Mouse (Mus musculus): ENCODE measurements at regions not wholly inside any gene's neighbourhood (a gene's known extent, or its start where the extent isn't known, plus 50 kb on each side); places are given as distances from the start of the nearest gene placed in this dataset.

DNA sequence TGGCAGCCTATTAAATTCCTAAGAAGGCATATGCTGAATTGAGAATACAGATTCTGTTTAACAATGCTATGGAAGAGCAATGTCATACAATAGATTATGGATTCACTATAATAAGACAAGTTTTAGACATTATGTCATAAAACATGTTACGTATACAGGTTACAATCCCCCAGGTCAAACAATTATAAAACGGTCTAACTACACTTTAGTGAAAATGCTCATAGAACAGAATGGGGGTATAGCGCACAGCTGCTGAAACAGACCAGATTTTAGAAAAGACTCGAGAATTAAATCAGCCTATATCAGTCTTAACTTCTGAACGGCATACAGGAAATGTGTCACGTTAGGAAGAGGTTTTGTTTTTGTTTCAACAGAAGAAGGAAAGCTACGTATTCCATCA, 660.5 kb upstream of the Sel1l start:
- no peak for DNase-seq

DNA sequence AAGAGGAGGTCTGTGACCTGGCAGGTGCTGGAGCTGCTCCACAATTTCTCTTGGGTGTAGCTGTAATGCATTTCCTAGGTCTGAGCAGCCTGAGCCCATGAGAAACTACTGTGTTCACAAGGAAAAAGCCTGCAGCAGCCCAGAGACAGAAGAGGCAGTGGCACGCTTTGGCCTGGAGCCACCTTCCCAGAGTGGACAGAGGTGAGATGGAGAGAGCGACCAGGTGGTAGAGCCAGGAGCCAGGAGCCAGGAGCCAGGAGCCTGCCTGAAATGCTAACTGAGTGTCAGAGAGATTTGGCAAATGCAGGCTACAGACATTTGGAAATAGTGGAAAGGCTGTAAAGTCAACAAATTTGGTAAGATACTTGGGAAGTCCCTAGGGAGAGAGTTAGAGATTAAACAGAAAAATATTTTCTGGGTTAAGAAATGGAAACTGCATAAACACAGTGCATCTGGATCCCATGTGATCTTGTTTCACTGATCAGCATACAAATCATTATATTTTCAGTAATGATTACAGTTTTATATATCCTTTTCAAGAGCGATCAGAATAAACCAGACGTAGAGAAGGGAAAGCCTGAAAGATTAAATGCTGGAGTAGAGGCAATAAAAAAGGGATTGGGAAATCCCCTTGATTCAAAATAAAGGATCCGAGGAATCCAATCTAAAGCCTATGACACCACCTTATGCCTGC, 660.0 kb upstream of the Sel1l start:
- DNase-seq = peak; percentile 62 to 74

DNA sequence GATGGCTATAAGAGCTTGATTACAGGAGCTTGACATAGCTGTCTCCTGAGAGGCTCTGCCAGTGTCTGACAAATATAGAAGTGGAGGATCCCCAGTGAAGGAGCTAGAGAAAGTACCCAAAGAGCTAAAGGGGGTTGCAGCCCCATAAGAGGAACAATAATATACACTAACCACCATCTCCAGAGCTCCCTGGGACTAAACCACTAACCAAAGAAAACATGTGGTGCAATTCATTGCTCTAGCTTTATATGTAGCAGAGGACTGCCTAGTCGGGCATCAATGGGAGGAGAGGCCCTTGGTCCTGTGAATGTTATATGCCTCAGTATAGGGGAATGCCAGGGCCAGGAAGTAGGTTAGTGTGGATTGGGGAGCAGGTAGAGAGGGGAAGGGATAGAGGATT, 635.0 kb upstream of the Sel1l start:
- DNase-seq = no peak

DNA sequence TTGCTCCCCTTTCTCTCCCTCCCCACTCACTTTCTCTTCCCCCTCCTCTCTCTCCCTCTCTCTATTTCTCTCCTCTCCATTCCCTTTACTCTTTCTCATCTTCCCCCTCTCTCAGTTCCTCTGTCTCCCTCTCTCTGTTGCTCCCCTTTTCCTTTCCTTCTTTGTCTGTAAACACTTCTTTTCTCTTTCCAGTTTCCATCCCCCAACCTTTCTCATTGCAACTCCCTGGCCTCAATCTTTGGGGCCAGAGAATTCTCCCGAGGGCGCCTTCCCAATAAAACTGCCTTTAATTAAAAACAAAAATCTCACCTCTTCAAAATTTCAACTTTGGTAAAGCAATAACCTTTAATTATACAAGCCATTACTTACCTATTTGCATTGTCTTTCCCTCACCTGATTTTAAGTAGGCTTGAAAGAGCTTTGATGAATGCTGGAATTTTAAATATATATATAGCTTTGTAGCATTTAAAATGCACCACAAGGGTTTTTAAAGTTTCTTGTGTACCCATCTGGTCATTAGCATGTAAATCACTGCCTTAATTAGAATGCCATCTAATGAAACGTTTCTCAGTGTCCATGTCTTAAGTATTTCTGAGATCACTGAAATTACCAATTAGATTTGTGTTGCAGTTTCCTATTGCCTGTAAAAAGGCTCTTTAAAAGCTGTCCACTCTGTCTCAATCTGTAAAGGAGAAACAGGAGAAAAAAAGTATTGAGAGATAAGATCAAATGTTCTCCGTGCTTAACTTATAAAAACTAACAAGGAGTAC, 625.5 kb upstream of the Sel1l start:
- no peak for DNase-seq

GRCm38 (mm10) chr12:92451110-92451818, 602.3 kb upstream of the Sel1l start:
- no peak for DNase-seq

DNA sequence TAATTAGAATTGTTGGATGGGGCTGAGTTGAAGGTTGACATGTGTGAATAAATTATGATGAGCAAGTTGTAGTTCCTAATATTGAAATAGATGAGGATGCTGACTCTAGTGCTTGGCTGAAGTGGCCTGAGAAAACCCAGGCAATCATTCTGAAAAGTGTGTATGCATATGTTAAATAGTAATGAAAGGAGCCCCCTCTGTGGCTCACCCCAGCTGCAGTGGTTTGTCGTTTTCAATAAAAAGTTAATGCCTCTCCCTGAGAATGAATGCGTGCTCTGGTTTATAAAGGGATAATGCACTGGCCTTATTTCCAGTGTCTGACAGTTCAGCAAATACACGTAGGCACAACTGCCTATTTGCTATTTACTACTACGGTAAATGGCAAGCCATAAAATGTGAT, 569.5 kb upstream of the Sel1l start:
- no peak for DNase-seq

- no peak for DNase-seq
These were observed 556.5 kb upstream of the Sel1l start for GRCm38 (mm10) chr12:92405506-92405905.

GRCm38 (mm10) chr12:92400987-92401386, 552.0 kb upstream of the Sel1l start:
- no peak for DNase-seq

- no peak for DNase-seq
These were observed 537.2 kb upstream of the Sel1l start for GRCm38 (mm10) chr12:92386195-92386594.

DNA sequence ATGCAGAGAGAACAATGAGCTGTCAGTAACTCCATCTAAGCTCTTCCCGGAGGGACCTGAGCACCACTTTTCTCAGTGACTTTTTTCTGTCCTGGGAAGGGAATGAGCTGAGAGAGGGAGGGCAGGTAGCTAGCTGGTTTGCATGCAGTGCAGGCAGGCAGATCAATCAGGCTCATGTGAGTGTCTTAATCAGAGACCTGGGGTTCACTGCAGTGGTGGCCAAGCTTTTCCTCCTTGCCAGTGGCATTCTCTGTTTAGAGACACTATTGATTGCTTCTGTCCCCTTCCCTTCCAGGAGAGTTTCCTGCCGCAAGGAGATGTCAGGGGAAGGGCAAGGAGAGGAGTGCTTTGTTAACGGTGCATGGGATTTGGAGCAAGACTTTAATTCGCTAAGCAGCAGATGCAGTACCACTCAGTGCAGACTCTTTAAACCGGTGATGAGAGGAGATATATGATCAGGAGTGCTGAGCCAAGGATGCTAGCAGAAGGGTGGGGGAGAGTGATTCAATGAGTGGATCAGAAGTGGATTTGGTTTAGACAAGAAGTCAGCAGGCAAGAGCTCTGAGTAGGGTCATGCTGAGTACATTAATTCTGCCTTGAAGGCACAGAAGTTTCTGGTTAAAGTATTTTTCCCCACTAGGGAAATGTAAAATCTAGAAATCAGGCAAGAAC, 535.4 kb upstream of the Sel1l start:
- no peak for DNase-seq

- no peak for DNase-seq
These were observed 530.2 kb upstream of the Sel1l start for GRCm38 (mm10) chr12:92379130-92379529.

GRCm38 (mm10) chr12:92365926-92366325, 517.0 kb upstream of the Sel1l start:
- DNase-seq = no peak

GRCm38 (mm10) chr12:92353386-92354257, 504.7 kb upstream of the Sel1l start:
- no peak for DNase-seq

DNA sequence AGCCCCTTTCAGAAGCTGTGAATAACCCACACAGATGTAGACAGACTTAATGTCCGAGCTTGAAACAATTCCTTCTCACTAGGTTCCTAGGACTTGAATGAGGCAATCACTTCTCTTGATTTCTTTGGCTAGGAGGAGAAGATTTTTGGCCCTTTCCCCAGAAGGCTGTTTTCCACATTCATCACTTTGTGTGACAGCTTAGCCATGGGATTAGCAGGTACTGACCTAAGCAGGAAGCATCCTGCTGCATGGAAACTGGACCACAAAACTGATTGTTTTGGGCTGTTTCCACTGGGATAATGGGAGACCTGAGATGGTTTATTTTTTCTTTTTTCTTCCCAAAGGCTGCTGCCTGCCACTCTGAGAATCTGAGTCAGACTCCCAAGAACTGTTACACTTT, 469.3 kb upstream of the Sel1l start:
- no peak for DNase-seq

DNA sequence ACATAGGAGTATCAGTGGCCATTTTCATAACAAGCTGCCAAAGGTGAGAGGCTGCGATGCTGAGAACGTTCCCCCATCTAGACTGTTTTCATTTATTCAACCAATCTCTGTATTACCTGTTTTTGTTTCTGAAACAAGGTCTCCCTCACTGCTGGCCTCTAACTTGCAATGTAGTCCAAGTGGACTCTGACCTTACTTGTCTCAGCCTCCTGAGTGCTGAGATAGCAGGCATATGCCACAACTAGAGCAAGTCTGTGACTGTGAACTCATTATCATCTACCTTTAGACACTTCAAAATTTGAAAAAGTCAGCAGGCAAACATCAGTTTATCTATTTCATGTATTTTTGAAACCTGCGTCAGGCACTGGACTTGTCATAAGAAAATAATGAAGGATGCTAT, 468.7 kb upstream of the Sel1l start:
- no peak for DNase-seq

DNA sequence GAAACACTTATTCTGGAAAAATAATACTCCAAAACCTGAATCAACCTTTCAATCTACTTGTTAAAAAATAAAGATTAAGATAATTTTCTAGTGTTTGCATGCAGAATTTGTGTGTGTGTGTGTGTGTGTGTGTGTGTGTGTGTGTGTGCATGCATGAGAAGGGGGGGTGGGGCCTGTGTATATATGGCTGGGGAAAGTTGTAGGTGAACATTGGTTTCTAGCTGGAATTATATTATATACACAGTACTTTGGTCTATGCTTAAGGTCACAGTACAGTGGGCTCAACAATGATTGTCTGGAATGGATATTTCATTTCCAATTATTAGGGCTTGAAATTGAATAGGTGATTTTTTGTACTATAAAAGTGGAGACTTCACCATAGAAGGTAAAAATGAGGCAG, 467.3 kb upstream of the Sel1l start:
- no peak for DNase-seq

GRCm38 (mm10) chr12:92315820-92316219, 466.9 kb upstream of the Sel1l start:
- no peak for DNase-seq

DNA sequence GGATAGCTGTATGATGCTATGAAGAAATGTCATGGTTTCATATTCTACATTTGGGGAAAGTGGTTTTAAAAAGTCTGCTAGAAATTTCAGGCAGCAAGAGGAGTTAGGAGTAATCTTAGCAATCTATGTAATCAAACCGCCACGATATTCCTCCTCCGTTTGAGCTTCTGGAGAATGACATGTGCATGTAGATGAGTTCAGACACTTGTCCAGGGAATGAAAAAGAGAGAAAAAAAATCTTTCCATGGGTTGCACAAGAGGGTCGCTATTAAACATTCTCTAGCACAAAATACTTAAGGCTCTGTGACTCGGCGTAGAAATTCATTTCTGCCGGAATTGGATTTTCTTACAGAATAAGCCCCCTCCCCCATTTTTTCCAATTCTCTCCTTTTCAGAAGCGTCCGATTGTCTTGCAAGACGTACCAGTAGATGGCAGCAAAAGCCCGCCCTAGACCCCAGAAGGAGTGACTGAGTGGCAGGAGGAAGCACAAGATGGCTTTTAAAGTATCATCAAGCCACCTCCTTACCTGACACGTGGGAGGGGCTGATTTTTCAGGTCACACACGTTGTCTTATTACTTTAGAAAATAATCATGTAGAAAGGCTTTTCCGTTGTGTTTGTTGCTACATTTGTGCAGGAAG, 454.1 kb upstream of the Sel1l start:
- peak; percentile 73 to 84 for DNase-seq

GRCm38 (mm10) chr12:92294887-92295286, 445.9 kb upstream of the Sel1l start:
- no peak for DNase-seq

- no peak for DNase-seq
These were observed 444.4 kb upstream of the Sel1l start for GRCm38 (mm10) chr12:92293341-92293720.

DNA sequence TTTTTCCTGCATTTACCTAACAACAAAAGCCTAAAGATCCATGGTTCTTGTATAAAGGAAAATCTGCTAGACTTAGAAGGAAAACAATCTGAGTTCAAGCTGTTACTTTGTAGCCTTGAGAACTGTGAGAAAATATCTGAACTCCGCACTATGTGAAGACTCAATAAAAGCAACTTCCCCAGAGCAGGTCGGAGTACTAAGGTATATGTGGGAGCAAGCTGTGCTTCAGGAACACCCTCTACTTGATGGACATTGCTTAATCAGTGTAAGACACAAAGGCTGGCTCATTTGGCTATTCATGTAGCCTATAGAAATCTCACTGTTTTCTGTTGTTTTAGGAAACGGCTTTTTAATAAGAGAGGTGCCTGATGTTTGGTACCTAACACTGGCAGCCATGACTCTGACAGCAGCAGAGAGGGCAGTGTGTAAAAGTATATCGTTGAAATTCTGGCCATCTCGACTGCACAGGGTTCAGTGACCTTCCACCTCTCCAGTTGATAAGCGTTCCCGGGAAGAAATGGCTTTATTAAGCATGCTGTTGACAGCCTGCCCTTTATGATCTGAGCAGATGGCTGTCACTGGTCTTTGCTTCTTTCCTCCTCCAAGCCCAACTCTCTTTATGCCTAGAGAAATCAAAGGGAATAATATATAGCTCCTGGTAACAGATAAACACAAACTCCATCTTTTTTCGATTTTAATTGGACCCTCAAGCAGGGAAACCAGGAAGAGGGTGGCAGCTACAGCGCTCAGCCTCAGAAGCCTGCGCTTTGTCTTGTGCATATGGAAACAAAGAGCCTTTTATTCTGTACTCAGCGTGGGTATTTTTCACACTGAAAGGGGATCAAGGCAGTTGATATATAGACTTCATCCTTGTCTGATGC, 443.7 kb upstream of the Sel1l start:
- no peak for DNase-seq

Data from cerebellum, postnatal 25 days (tissue).